In the genomic region with DNA sequence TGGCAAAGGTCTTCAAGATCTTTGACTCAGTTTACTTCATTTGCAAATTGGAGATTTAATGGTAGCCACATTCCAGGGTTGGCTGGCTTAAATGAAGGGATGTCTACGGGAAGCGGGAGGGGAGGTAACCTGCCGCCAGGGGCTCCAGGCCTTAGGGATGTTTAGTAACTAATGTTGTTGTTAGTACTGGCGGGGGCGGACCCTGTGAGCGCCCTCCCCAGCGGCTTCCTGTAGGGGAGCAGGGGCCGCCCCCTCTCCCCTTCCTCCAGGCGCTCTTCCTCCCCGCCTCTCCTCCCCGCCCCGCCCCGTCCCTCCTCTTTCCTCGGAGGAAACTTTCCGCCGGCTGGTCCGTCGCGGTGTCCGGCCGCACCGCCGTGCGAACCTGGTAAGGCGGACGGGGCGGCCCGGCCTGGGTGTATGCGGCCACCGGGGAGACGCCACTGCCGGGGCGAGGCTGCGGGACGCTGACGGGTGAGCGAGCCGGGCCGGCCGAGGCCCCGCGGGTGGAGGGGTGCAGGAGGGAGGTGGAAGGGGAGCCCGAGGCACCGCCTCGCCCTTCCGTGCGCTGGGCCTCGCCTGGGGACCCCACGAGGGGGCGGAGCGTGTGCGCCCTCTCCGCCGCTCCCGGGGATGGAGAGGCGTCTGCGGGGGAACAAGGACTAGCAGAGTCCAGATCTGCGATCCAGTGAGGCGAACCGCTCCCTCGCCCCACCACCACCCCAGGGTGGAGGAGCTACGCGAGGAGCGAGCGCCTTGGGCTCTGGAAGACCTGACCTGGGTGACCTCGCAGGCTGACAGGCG, we compare ENCODE assay signal across 8 mouse cellular contexts. TPM values are rescaled to one million over a fixed set of nuclear protein-coding genes. Genes with fewer than 3 reads are reported as not detected.
DNase-seq lines count a peak whose midpoint lies in the region; ATAC-seq and TF ChIP-seq lines count a peak whose summit lies in the region.

No protein-coding gene starts in this region.

- peak overlapping the region; percentile 75 for H3K4me2 ChIP-seq in forebrain, embryonic 15.5 days (replicated peaks)
- H3K4me2 ChIP-seq in limb, embryonic 14.5 days (replicated peaks; ENCODE audit: low read depth, low read length, severe bottlenecking): peak overlapping the region; percentile 98
- H3K4me2 ChIP-seq in midbrain, embryonic 14.5 days (ENCODE audit: low read length): peak overlapping the region; percentile 60

- no peak for TF ChIP-seq CTCF in spleen, adult 2 months (IDR thresholded peaks at IDR 0.05; ENCODE audit: extremely low read depth, insufficient read depth, insufficient read length, insufficient replicate concordance)

- H3K36me3 ChIP-seq in spleen, adult 2 months (ENCODE audit: control insufficient read depth, insufficient read depth, low read length): no peaks in the 10 kb centered on the region
- no peaks in the 10 kb centered on the region for H3K36me3 ChIP-seq in forebrain, embryonic 15.5 days
- H3K36me3 ChIP-seq in hindbrain, embryonic 10.5 days: no peaks in the 10 kb centered on the region
- H3K36me3 ChIP-seq in limb, embryonic 14.5 days (ENCODE audit: control insufficient read depth, insufficient read depth, low read length): peaks cover 29% of the 10 kb centered on the region
- H3K36me3 ChIP-seq in midbrain, embryonic 14.5 days (ENCODE audit: control insufficient read depth, insufficient read depth, low read length): no peaks in the 10 kb centered on the region

- WGBS in spleen, adult 2 months: 3% methylated on average over 61 of the region's 67 CpGs
- WGBS in forebrain, embryonic 15.5 days: 1% methylated on average over 60 of the region's 67 CpGs
- under 1% methylated on average over 67 of the region's 67 CpGs for WGBS in hindbrain, embryonic 10.5 days
- WGBS in limb, embryonic 14.5 days: 2% methylated on average over 39 of the region's 67 CpGs
- 2% methylated on average over 62 of the region's 67 CpGs for WGBS in midbrain, embryonic 14.5 days

- peak in 1 of 2 experiments; percentile 54 for DNase-seq in spleen, adult 2 months (ENCODE audit: low read depth in 1 of 2, low spot score in 2 of 2)
- no peak for DNase-seq in spleen, adult 12 weeks (ENCODE audit: low spot score)
- DNase-seq in hindbrain, embryonic 10.5 days (ENCODE audit: low spot score): peak; percentile 61
- DNase-seq in limb, embryonic 14.5 days (ENCODE audit: low spot score): peak; percentile 87
- peak; percentile 40 for DNase-seq in midbrain, embryonic 14.5 days
- peak; percentile 64 to 68 for DNase-seq in thymus, adult 18-20 months
- DNase-seq in left cerebral cortex, adult 11 months (ENCODE audit: low spot score): no peak

- H3K4me3 ChIP-seq in spleen, adult 2 months (ENCODE audit: extremely low read depth, insufficient read depth, insufficient read length): peak overlapping the region; percentile 61
- peak overlapping the region; percentile 41 for H3K4me3 ChIP-seq in forebrain, embryonic 15.5 days
- H3K4me3 ChIP-seq in hindbrain, embryonic 10.5 days: peak overlapping the region; percentile 61
- H3K4me3 ChIP-seq in limb, embryonic 14.5 days (replicated peaks; ENCODE audit: low read length): peak overlapping the region; percentile 72
- H3K4me3 ChIP-seq in midbrain, embryonic 14.5 days (replicated peaks; ENCODE audit: low read depth, low read length): peak overlapping the region; percentile 36

- TF ChIP-seq POLR2A in spleen, adult 2 months (IDR thresholded peaks at IDR 0.05; ENCODE audit: low read depth, low read length): no peak
- TF ChIP-seq POLR2A in limb, embryonic 14.5 days (IDR thresholded peaks at IDR 0.05; ENCODE audit: borderline replicate concordance, extremely low read depth, insufficient read depth, insufficient read length): peak; percentile 13; the same call in 1 of the 2 replicates

- H3K27me3 ChIP-seq in spleen, adult 2 months (ENCODE audit: control insufficient read depth, insufficient read depth, low read length): no peaks in the 10 kb centered on the region
- peaks cover 33% of the 10 kb centered on the region for H3K27me3 ChIP-seq in forebrain, embryonic 15.5 days
- peaks cover 64% of the 10 kb centered on the region for H3K27me3 ChIP-seq in hindbrain, embryonic 10.5 days (ENCODE audit: insufficient read depth, poor library complexity, severe bottlenecking)
- no peaks in the 10 kb centered on the region for H3K27me3 ChIP-seq in limb, embryonic 14.5 days (ENCODE audit: control insufficient read depth, insufficient read depth, low read length)
- H3K27me3 ChIP-seq in midbrain, embryonic 14.5 days (ENCODE audit: control insufficient read depth, insufficient read depth, low read length): peaks cover 36% of the 10 kb centered on the region

- peaks cover 6% of the 10 kb centered on the region; the same call in 1 of the 2 replicates for H3K4me1 ChIP-seq in spleen, adult 2 months (ENCODE audit: control insufficient read depth, insufficient read depth, insufficient read length)
- H3K4me1 ChIP-seq in forebrain, embryonic 15.5 days: peaks cover 18% of the 10 kb centered on the region
- H3K4me1 ChIP-seq in hindbrain, embryonic 10.5 days (replicated peaks): peaks cover 56% of the 10 kb centered on the region
- peaks cover 38% of the 10 kb centered on the region for H3K4me1 ChIP-seq in limb, embryonic 14.5 days (ENCODE audit: control insufficient read depth, insufficient read depth, low read length)
- H3K4me1 ChIP-seq in midbrain, embryonic 14.5 days (ENCODE audit: control insufficient read depth, insufficient read depth, low read length): 0 out of 2 replicates have a peak, but pooled peaks cover 8% of the 10 kb centered on the region

- peak overlapping the region; percentile 44 for H3K9ac ChIP-seq in forebrain, embryonic 15.5 days (replicated peaks)
- H3K9ac ChIP-seq in limb, embryonic 14.5 days (ENCODE audit: low read depth, low read length, severe bottlenecking): peak overlapping the region; percentile 75
- H3K9ac ChIP-seq in midbrain, embryonic 14.5 days (replicated peaks; ENCODE audit: low read length): peak overlapping the region; percentile 34

- ATAC-seq in forebrain, embryonic 15.5 days (replicated peaks): 0 out of 2 replicates have a peak, but pooled peaks have one; percentile 32
- peak; percentile 66 for ATAC-seq in limb, embryonic 14.5 days (ENCODE audit: low FRiP score, low read depth)
- no peak for ATAC-seq in midbrain, embryonic 14.5 days (ENCODE audit: low FRiP score, low TSS enrichment)

- peak overlapping the region; percentile 59 for H3K27ac ChIP-seq in spleen, adult 2 months (ENCODE audit: insufficient read depth, low read length)
- H3K27ac ChIP-seq in forebrain, embryonic 15.5 days (replicated peaks): no peak overlapping the region
- H3K27ac ChIP-seq in hindbrain, embryonic 10.5 days: peak overlapping the region; percentile 86
- H3K27ac ChIP-seq in limb, embryonic 14.5 days (replicated peaks; ENCODE audit: low read depth, low read length): peak overlapping the region; percentile 94
- no peak overlapping the region for H3K27ac ChIP-seq in midbrain, embryonic 14.5 days (replicated peaks; ENCODE audit: low read depth, low read length)

- no peaks in the 10 kb centered on the region for H3K9me3 ChIP-seq in forebrain, embryonic 15.5 days
- no peaks in the 10 kb centered on the region for H3K9me3 ChIP-seq in hindbrain, embryonic 10.5 days
- H3K9me3 ChIP-seq in limb, embryonic 14.5 days (ENCODE audit: control insufficient read depth, low read length): no peaks in the 10 kb centered on the region
- no peaks in the 10 kb centered on the region for H3K9me3 ChIP-seq in midbrain, embryonic 14.5 days (ENCODE audit: control insufficient read depth, low read length)

RNA-seq across cellular contexts. Expression of a gene that starts 0.8 kb away (rescaled TPM):
- 57.5 and 89.5 TPM in 2 replicates for polyA plus RNA-seq in spleen, adult 2 months (2012; rRNA removed)
- polyA plus RNA-seq in forebrain, embryonic 15.5 days (2015; fragmentation: Nextera tagmentation; extraction: Ambion mirVana): 9.2 and 10.1 TPM in 2 replicates
- polyA plus RNA-seq in hindbrain, embryonic 10.5 days (2016; fragmentation: Nextera tagmentation; extraction: Ambion mirVana): 29.8 and 35.3 TPM in 2 replicates
- 120 and 155 TPM in 2 replicates for polyA plus RNA-seq in limb, embryonic 14.5 days (2012; rRNA removed)
- 101 and 106 TPM in 2 replicates for polyA plus RNA-seq in limb, embryonic 14.5 days (2014; fragmentation: Nextera tagmentation; extraction: Ambion mirVana)
- polyA plus RNA-seq in midbrain, embryonic 14.5 days (2014; fragmentation: Nextera tagmentation; extraction: Ambion mirVana): 7.8 and 12.3 TPM in 2 replicates

RNA-seq across cellular contexts. Expression of a gene that starts 14.9 kb away (rescaled TPM):
- 0.34 and 0.54 TPM in 2 replicates for polyA plus RNA-seq in spleen, adult 2 months (2012; rRNA removed)
- 0.86 and 0.88 TPM in 2 replicates for polyA plus RNA-seq in forebrain, embryonic 15.5 days (2015; fragmentation: Nextera tagmentation; extraction: Ambion mirVana)
- 1.3 and 2.3 TPM in 2 replicates for polyA plus RNA-seq in hindbrain, embryonic 10.5 days (2016; fragmentation: Nextera tagmentation; extraction: Ambion mirVana)
- polyA plus RNA-seq in limb, embryonic 14.5 days (2012; rRNA removed): 7.1 and 8.5 TPM in 2 replicates
- 8.9 and 10.9 TPM in 2 replicates for polyA plus RNA-seq in limb, embryonic 14.5 days (2014; fragmentation: Nextera tagmentation; extraction: Ambion mirVana)
- polyA plus RNA-seq in midbrain, embryonic 14.5 days (2014; fragmentation: Nextera tagmentation; extraction: Ambion mirVana): 0.89 and 1.1 TPM in 2 replicates

RNA-seq across cellular contexts. Expression of a gene that starts 44.6 kb away (rescaled TPM):
- 19.4 and 21.0 TPM in 2 replicates for polyA plus RNA-seq in spleen, adult 2 months (2012; rRNA removed)
- polyA plus RNA-seq in forebrain, embryonic 15.5 days (2015; fragmentation: Nextera tagmentation; extraction: Ambion mirVana): 35.3 and 35.4 TPM in 2 replicates
- polyA plus RNA-seq in hindbrain, embryonic 10.5 days (2016; fragmentation: Nextera tagmentation; extraction: Ambion mirVana): 46.9 and 47.2 TPM in 2 replicates
- polyA plus RNA-seq in limb, embryonic 14.5 days (2012; rRNA removed): 21.3 and 25.5 TPM in 2 replicates
- polyA plus RNA-seq in limb, embryonic 14.5 days (2014; fragmentation: Nextera tagmentation; extraction: Ambion mirVana): 27.9 and 29.1 TPM in 2 replicates
- 21.1 and 29.4 TPM in 2 replicates for polyA plus RNA-seq in midbrain, embryonic 14.5 days (2014; fragmentation: Nextera tagmentation; extraction: Ambion mirVana)

RNA-seq across cellular contexts. Expression of a gene that starts 51.9 kb away (rescaled TPM):
- 22.2 and 25.7 TPM in 2 replicates for polyA plus RNA-seq in spleen, adult 2 months (2012; rRNA removed)
- polyA plus RNA-seq in forebrain, embryonic 15.5 days (2015; fragmentation: Nextera tagmentation; extraction: Ambion mirVana): 58.9 and 63.8 TPM in 2 replicates
- 46.8 and 49.1 TPM in 2 replicates for polyA plus RNA-seq in hindbrain, embryonic 10.5 days (2016; fragmentation: Nextera tagmentation; extraction: Ambion mirVana)
- polyA plus RNA-seq in limb, embryonic 14.5 days (2012; rRNA removed): 44.0 and 50.4 TPM in 2 replicates
- 53.7 and 54.3 TPM in 2 replicates for polyA plus RNA-seq in limb, embryonic 14.5 days (2014; fragmentation: Nextera tagmentation; extraction: Ambion mirVana)
- 47.8 and 51.2 TPM in 2 replicates for polyA plus RNA-seq in midbrain, embryonic 14.5 days (2014; fragmentation: Nextera tagmentation; extraction: Ambion mirVana)

RNA-seq across cellular contexts. Expression of a gene that starts 54.2 kb away (rescaled TPM):
- 51.1 and 53.0 TPM in 2 replicates for polyA plus RNA-seq in spleen, adult 2 months (2012; rRNA removed)
- polyA plus RNA-seq in forebrain, embryonic 15.5 days (2015; fragmentation: Nextera tagmentation; extraction: Ambion mirVana): 179 and 185 TPM in 2 replicates
- polyA plus RNA-seq in hindbrain, embryonic 10.5 days (2016; fragmentation: Nextera tagmentation; extraction: Ambion mirVana): 230 and 252 TPM in 2 replicates
- 168 and 191 TPM in 2 replicates for polyA plus RNA-seq in limb, embryonic 14.5 days (2012; rRNA removed)
- 204 and 229 TPM in 2 replicates for polyA plus RNA-seq in limb, embryonic 14.5 days (2014; fragmentation: Nextera tagmentation; extraction: Ambion mirVana)
- polyA plus RNA-seq in midbrain, embryonic 14.5 days (2014; fragmentation: Nextera tagmentation; extraction: Ambion mirVana): 113 and 167 TPM in 2 replicates

Comparison
In these comparisons a context has a peak if more than half of its experiments do, and no peak if none do; other contexts are left out.
1. DNase-seq: peak in hindbrain, embryonic 10.5 days (single experiment), limb, embryonic 14.5 days (single experiment), midbrain, embryonic 14.5 days (single experiment) and thymus, adult 18-20 months (2 of 2); none in spleen, adult 12 weeks (single experiment) and left cerebral cortex, adult 11 months (single experiment).
2. H3K27ac ChIP-seq: peak in spleen, adult 2 months (single experiment), hindbrain, embryonic 10.5 days (single experiment) and limb, embryonic 14.5 days (single experiment); none in forebrain, embryonic 15.5 days (single experiment) and midbrain, embryonic 14.5 days (single experiment).
3. Peak in every context shown above with its lines, with median percentiles within 50 percentile points of each other: H3K4me3 ChIP-seq, H3K4me2 ChIP-seq and H3K9ac ChIP-seq.